Mouse (Mus musculus) heart, adult 2 months (tissue): Measurements from ENCODE around the gene Gm20388.

Source experiments
- CTCF ChIP-seq: fragments of 200-600 bp; IDR thresholded peaks from 2 replicates; pipeline ENCODE4 v1.8.1; 2022; ENCODE audit warnings: antibody characterized with exemption, mild to moderate bottlenecking, moderate library complexity
- POLR2A ChIP-seq: fragments of 200-500 bp; IDR thresholded peaks from 2 replicates; pipeline ENCODE4 v1.6.1; 2011; ENCODE audit warnings: mild to moderate bottlenecking, low read depth, low read length, control low read depth; ENCODE audit not compliant: insufficient read depth

DNA sequence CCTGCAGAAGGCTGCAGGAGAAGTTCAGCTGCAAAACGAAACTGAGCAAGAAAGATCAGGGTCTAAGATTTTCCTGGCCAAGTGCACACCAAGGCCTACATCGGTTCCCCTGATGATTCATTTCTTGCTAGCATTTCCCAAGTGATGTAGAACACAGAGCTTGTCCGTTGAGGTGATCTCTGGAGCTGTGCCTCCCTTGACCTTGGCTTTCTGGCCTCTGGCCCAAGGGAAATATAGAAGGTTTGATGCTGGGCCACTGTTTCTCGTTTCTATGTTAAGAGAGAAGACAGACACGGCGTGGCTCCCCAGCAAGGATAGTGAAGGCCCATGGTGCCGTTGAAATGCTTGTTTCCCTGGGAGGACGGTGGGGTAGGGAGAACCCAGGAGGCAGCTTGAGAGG is 3857.2 kb downstream of the Gm20388 start:
- no peak for TF ChIP-seq CTCF
- TF ChIP-seq POLR2A: no peak
